Mouse (Mus musculus) testis, adult 2 months (tissue): Measurements from ENCODE around the gene Madcam1. TPM values are rescaled to one million over a fixed set of nuclear protein-coding genes. Genes with fewer than 3 reads are reported as not detected.
A peak's percentile ranks its signal among the peaks of the same experiment; 100 is the strongest.

Experiments
- H3K27ac ChIP-seq: fragments of 200-500 bp; 2 replicates; pipeline ENCODE4 v1.5.1; 2012; ENCODE audit warnings: low read depth, low read length; ENCODE audit not compliant: control insufficient read depth, insufficient read depth
- H3K27me3 ChIP-seq: fragments of 200-500 bp; 2 replicates; pipeline ENCODE4 v1.6.1; 2012; ENCODE audit warnings: mild to moderate bottlenecking, low read length, moderate library complexity; ENCODE audit not compliant: control insufficient read depth, insufficient read depth
- H3K36me3 ChIP-seq: fragments of 200-500 bp; 2 replicates; pipeline ENCODE4 v1.6.1; 2012; ENCODE audit warnings: mild to moderate bottlenecking, low read length; ENCODE audit not compliant: control insufficient read depth, insufficient read depth
- H3K4me1 ChIP-seq: fragments of 200-500 bp; 2 replicates; pipeline ENCODE4 v1.6.1; 2012; ENCODE audit warnings: low read length; ENCODE audit not compliant: control insufficient read depth, insufficient read depth
- H3K4me3 ChIP-seq: fragments of 200-500 bp; 2 replicates; pipeline ENCODE4 v1.5.1; 2012; ENCODE audit warnings: low read depth, mild to moderate bottlenecking, low read length, moderate library complexity, mixed read lengths; ENCODE audit not compliant: control insufficient read depth
- CTCF ChIP-seq: fragments of 200-500 bp; IDR thresholded peaks from 2 replicates; pipeline ENCODE4 v1.5.1; 2012; ENCODE audit warnings: low read depth, mild to moderate bottlenecking, inconsistent platforms, low read length, moderate library complexity; ENCODE audit not compliant: control insufficient read depth, insufficient read depth, insufficient replicate concordance
- POLR2A ChIP-seq: fragments of 200-500 bp; IDR thresholded peaks from 2 replicates; pipeline ENCODE4 v1.6.1; 2012; ENCODE audit warnings: low read depth, mild to moderate bottlenecking, inconsistent platforms, low read length, moderate library complexity; ENCODE audit not compliant: control insufficient read depth
- polyA plus RNA-seq: library from polyadenylated mRNA; depleted of rRNA; stranded (reverse); fragments of >200 nt; gene quantifications from 2 replicates; pipeline ENCODE4 v1.2.3, GENCODE M21; 2012

Gene Madcam1
- polyA plus RNA-seq, 1 experiment = not detected

GRCm38 (mm10) chr10:79686219-79686618 is 21.9 kb downstream of the Madcam1 start:
- H3K4me1 ChIP-seq = peaks cover 6% of the 10 kb centered on the region
- H3K27me3 ChIP-seq = no peaks in the 10 kb centered on the region
- TF ChIP-seq POLR2A (peak; percentile 51; the same call in 1 of the 2 replicates), CTCF (no peak)
- no peak overlapping the region; the same call in 1 of the 2 replicates for H3K4me3 ChIP-seq
- no peak overlapping the region for H3K27ac ChIP-seq
- no peaks in the 10 kb centered on the region; the same call in 1 of the 2 replicates for H3K36me3 ChIP-seq

DNA sequence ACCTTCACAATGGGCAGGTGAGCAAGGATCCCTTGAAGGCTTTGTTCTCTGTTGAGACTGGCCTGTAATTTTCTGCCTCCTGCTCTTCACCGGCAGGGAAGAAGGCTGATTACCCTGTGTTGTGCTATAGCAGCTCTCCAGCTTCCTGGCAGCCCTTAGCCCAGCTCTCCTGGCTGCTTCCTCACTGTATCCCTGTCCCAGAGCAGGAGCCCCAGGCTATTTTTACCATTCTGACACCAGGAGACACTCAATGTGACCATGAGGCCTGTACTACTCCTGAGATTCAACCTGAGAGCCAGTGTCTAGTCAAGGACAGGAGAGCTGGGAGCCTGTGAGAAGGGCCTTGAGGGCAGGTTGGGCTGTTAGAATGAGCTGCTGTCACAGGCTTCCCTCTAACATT is 22.3 kb downstream of the Madcam1 start:
- Histone ChIP-seq H3K36me3 (no peaks in the 10 kb centered on the region; the same call in 1 of the 2 replicates), H3K27me3 (no peaks in the 10 kb centered on the region), H3K4me1 (peaks cover 5% of the 10 kb centered on the region; the same call in 1 of the 2 replicates), H3K4me3 (no peak overlapping the region; the same call in 1 of the 2 replicates), H3K27ac (no peak overlapping the region)
- TF ChIP-seq CTCF = no peak
- no peak for TF ChIP-seq POLR2A

- H3K36me3 ChIP-seq = no peaks in the 10 kb centered on the region; the same call in 1 of the 2 replicates
Measured at GRCm38 (mm10) chr10:79687513-79687912, 23.2 kb downstream of the Madcam1 start.

GRCm38 (mm10) chr10:79688720-79689119 is 24.4 kb downstream of the Madcam1 start, which contains the start of gene Gzmm:
Gene Gzmm (plus strand): TSS chr10:79689020.
- H3K27ac ChIP-seq = no peak within 1 kb of the TSS
- no peaks in the 10 kb centered on the region for H3K27me3 ChIP-seq
- TF ChIP-seq POLR2A = no peak
- TF ChIP-seq CTCF = no peak
- H3K4me1 ChIP-seq = no peaks in the 10 kb centered on the region
- H3K4me3 ChIP-seq = no peak within 1 kb of the TSS
- no peaks in the 10 kb centered on the region; the same call in 1 of the 2 replicates for H3K36me3 ChIP-seq

More at GRCm38 (mm10) chr10:79687513-79687912, 23.2 kb downstream of the Madcam1 start:
- Histone ChIP-seq H3K4me1 (peaks cover 5% of the 10 kb centered on the region; the same call in 1 of the 2 replicates), H3K27ac (no peak overlapping the region), H3K4me3 (no peak overlapping the region), H3K27me3 (no peaks in the 10 kb centered on the region)
- TF ChIP-seq CTCF (no peak), POLR2A (no peak)

GRCm38 (mm10) chr10:79689178-79689577 is 24.8 kb downstream of the Madcam1 start:
- no peaks in the 10 kb centered on the region for H3K4me1 ChIP-seq
- no peak for TF ChIP-seq POLR2A
- TF ChIP-seq CTCF = no peak
- no peaks in the 10 kb centered on the region; the same call in 1 of the 2 replicates for H3K36me3 ChIP-seq
- H3K4me3 ChIP-seq = no peak overlapping the region
- H3K27me3 ChIP-seq = no peaks in the 10 kb centered on the region
- H3K27ac ChIP-seq = no peak overlapping the region

DNA sequence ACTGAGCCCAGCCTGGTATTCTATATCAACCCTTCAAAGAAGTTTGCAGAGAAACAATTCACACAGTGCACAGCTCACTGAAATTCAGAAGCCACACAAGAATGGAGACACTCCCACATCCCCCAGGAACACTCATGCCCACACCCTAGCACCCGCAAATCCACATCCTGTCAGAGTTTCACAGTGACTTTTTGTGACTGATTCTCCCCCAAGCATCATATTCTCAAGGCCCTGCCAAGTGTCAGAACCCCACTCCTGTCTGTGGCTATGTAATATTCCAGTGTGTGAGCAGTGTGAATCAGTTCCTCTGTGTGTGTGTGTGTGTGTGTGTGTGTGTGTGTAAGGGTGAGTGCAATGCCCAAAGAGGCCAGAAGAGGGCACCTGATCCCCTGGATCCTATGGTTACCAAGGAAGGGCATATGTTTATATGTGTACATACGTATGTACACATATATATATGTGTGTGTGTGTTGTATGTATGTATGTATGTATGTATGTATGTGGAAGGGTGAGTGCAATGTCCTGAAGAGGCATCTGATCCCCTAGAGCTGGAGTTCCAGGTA is 27.7 kb downstream of the Madcam1 start:
- Histone ChIP-seq H3K27ac (no peak overlapping the region), H3K36me3 (no peaks in the 10 kb centered on the region; the same call in 1 of the 2 replicates), H3K4me1 (peaks cover 3% of the 10 kb centered on the region; the same call in 1 of the 2 replicates), H3K27me3 (no peaks in the 10 kb centered on the region), H3K4me3 (no peak overlapping the region)
- TF ChIP-seq CTCF = peak; percentile 12; the same call in 1 of the 2 replicates
- TF ChIP-seq POLR2A = no peak

GRCm38 (mm10) chr10:79693580-79694378 is 29.4 kb downstream of the Madcam1 start:
- Histone ChIP-seq H3K4me3 (no peak overlapping the region), H3K27me3 (no peaks in the 10 kb centered on the region), H3K36me3 (no peaks in the 10 kb centered on the region), H3K4me1 (peaks cover 3% of the 10 kb centered on the region; the same call in 1 of the 2 replicates), H3K27ac (no peak overlapping the region)
- TF ChIP-seq POLR2A (no peak), CTCF (no peak)
